Mouse (Mus musculus) lung, postnatal 4 days (tissue): ENCODE measurements at regions not wholly inside any gene's neighbourhood (a gene's known extent, or its start where the extent isn't known, plus 50 kb on each side); places are given as distances from the start of the nearest gene placed in this dataset.

ENCODE experiments used
- DNase-seq, 2 experiments: peaks; one replicate each; pipeline ENCODE4 v3.0.0; 2021

GRCm38 (mm10) chr6:14044654-14045053 lies 173.3 kb upstream of the 2610001J05Rik start:
- no peak for DNase-seq

GRCm38 (mm10) chr6:14025898-14026297 lies 154.6 kb upstream of the 2610001J05Rik start:
- DNase-seq: no peak

GRCm38 (mm10) chr6:14018928-14019327 lies 147.6 kb upstream of the 2610001J05Rik start:
- DNase-seq: no peak

- no peak for DNase-seq
Observed at GRCm38 (mm10) chr6:13982606-13983389, 111.5 kb upstream of the 2610001J05Rik start.

GRCm38 (mm10) chr6:13974710-13975506 lies 103.6 kb upstream of the 2610001J05Rik start:
- no peak for DNase-seq

GRCm38 (mm10) chr6:13964471-13964870 lies 93.2 kb upstream of the 2610001J05Rik start:
- DNase-seq: no peak

GRCm38 (mm10) chr6:13964013-13964412 lies 92.7 kb upstream of the 2610001J05Rik start:
- DNase-seq: no peak

- DNase-seq: no peak
Observed at GRCm38 (mm10) chr6:13949640-13950039, 78.3 kb upstream of the 2610001J05Rik start.

- no peak for DNase-seq
Observed at GRCm38 (mm10) chr6:13920809-13921760, 49.8 kb upstream of the 2610001J05Rik start.
